Mouse (Mus musculus): Measurements from ENCODE around the gene Togaram2.
"Not testable (repeated sequence)": the region's sequence is repeated elsewhere in the genome, so short reads cannot be mapped to it uniquely, and the experiment has no call there.

Gene Togaram2

GRCm38 (mm10) chr17:71673092-71673491 is at the start of gene Togaram2:
Gene Togaram2, plus strand, starts transcription at chr17:71673261.
- in situ Hi-C loops (cut with MboI) = no loop called here

GRCm38 (mm10) chr17:71631806-71632205 is 41.3 kb upstream of the Togaram2 start:
- in situ Hi-C loops (cut with MboI) = no loop called here

- in situ Hi-C loops (cut with MboI) = no loop called here
Observed at GRCm38 (mm10) chr17:71633350-71633749, 39.7 kb upstream of the Togaram2 start.

- in situ Hi-C loops (cut with MboI) = no loop called here
Observed at GRCm38 (mm10) chr17:71636786-71637185, 36.3 kb upstream of the Togaram2 start.

- in situ Hi-C loops (cut with MboI) = no loop called here
Observed at GRCm38 (mm10) chr17:71637750-71638265, 35.3 kb upstream of the Togaram2 start.

GRCm38 (mm10) chr17:71639056-71639455 is 34.0 kb upstream of the Togaram2 start:
- in situ Hi-C loops (cut with MboI) = not testable (repeated sequence)

- in situ Hi-C loops (cut with MboI) = no loop called here
Observed at GRCm38 (mm10) chr17:71640421-71641085, 32.5 kb upstream of the Togaram2 start.

GRCm38 (mm10) chr17:71642190-71642589 is 30.9 kb upstream of the Togaram2 start:
- in situ Hi-C loops (cut with MboI) = no loop called here

GRCm38 (mm10) chr17:71650011-71650410 is 23.1 kb upstream of the Togaram2 start:
- in situ Hi-C loops (cut with MboI) = no loop called here

- in situ Hi-C loops (cut with MboI) = no loop called here
Observed at GRCm38 (mm10) chr17:71652495-71652894, 20.6 kb upstream of the Togaram2 start.

GRCm38 (mm10) chr17:71652934-71653333 is 20.1 kb upstream of the Togaram2 start:
- in situ Hi-C loops (cut with MboI) = no loop called here

- in situ Hi-C loops (cut with MboI) = no loop called here
Observed at GRCm38 (mm10) chr17:71657521-71657920, 15.5 kb upstream of the Togaram2 start.

GRCm38 (mm10) chr17:71658666-71659065 is 14.4 kb upstream of the Togaram2 start:
- in situ Hi-C loops (cut with MboI) = no loop called here

- in situ Hi-C loops (cut with MboI) = no loop called here
Observed at GRCm38 (mm10) chr17:71660390-71660789, 12.7 kb upstream of the Togaram2 start.

GRCm38 (mm10) chr17:71662751-71663250 is 10.3 kb upstream of the Togaram2 start:
- in situ Hi-C loops (cut with MboI) = no loop called here

- in situ Hi-C loops (cut with MboI) = no loop called here
Observed at GRCm38 (mm10) chr17:71663491-71663890, 9.6 kb upstream of the Togaram2 start.

GRCm38 (mm10) chr17:71664172-71664571 is 8.9 kb upstream of the Togaram2 start:
- in situ Hi-C loops (cut with MboI) = no loop called here

GRCm38 (mm10) chr17:71665201-71665600 is 7.9 kb upstream of the Togaram2 start:
- in situ Hi-C loops (cut with MboI) = no loop called here

GRCm38 (mm10) chr17:71669511-71669910 is 3.5 kb upstream of the Togaram2 start:
- in situ Hi-C loops (cut with MboI) = no loop called here

GRCm38 (mm10) chr17:71671840-71672546 is 1.1 kb upstream of the Togaram2 start:
- in situ Hi-C loops (cut with MboI) = no loop called here

- in situ Hi-C loops (cut with MboI) = no loop called here
Observed at GRCm38 (mm10) chr17:71673936-71674335, 875 bp downstream of the Togaram2 start.

- in situ Hi-C loops (cut with MboI) = no loop called here
Observed at GRCm38 (mm10) chr17:71674886-71675285, 1.8 kb downstream of the Togaram2 start.

- in situ Hi-C loops (cut with MboI) = no loop called here
Observed at GRCm38 (mm10) chr17:71681666-71682065, 8.6 kb downstream of the Togaram2 start.
